Mouse (Mus musculus) forebrain, embryonic 15.5 days (tissue): ENCODE results near the gene Gm20503. TPM values are rescaled to one million over a fixed set of nuclear protein-coding genes. Genes with fewer than 3 reads are reported as not detected.

Source experiments
- ATAC-seq: fragments of 200-750 bp; cut with Nextera tagmentation; replicated peaks from 2 replicates; pipeline ENCODE4 v1.8.0; 2017; ENCODE audit warnings: mild to moderate bottlenecking, moderate TSS enrichment, moderate library complexity
- H3K27ac ChIP-seq: fragments of 300-500 bp; sonication (generic); replicated peaks from 2 replicates; pipeline ENCODE4 v1.5.1; 2015; ENCODE audit warnings: mild to moderate bottlenecking, inconsistent platforms
- H3K27me3 ChIP-seq: fragments of 300-500 bp; sonication (generic); 2 replicates; pipeline ENCODE4 v1.6.1; 2015; ENCODE audit warnings: inconsistent platforms
- H3K36me3 ChIP-seq: fragments of 300-500 bp; sonication (generic); 2 replicates; pipeline ENCODE4 v1.6.1; 2015; ENCODE audit warnings: mild to moderate bottlenecking, inconsistent platforms
- H3K4me1 ChIP-seq: fragments of 300-500 bp; sonication (generic); 2 replicates; pipeline ENCODE4 v1.6.1; 2015; ENCODE audit warnings: inconsistent platforms
- H3K4me2 ChIP-seq: fragments of 300-500 bp; sonication (generic); replicated peaks from 2 replicates; pipeline ENCODE4 v1.6.1; 2015; ENCODE audit warnings: mild to moderate bottlenecking, inconsistent platforms
- H3K4me3 ChIP-seq: fragments of 300-500 bp; sonication (generic); 2 replicates; pipeline ENCODE4 v1.5.1; 2015; ENCODE audit warnings: mild to moderate bottlenecking, inconsistent platforms
- H3K9ac ChIP-seq: fragments of 300-500 bp; sonication (generic); replicated peaks from 2 replicates; pipeline ENCODE4 v1.6.1; 2015; ENCODE audit warnings: mild to moderate bottlenecking, inconsistent platforms
- H3K9me3 ChIP-seq: fragments of 300-500 bp; sonication (generic); 2 replicates; pipeline ENCODE4 v1.6.1; 2016; ENCODE audit warnings: inconsistent platforms
- WGBS: fragments of 180-500 bp; shearing (Covaris S2); methylation state at CpG from one replicate; pipeline ENCODE4 v1.1.7; 2015; ENCODE audit warnings: mixed read lengths; 5-methylcytosine and 5-hydroxymethylcytosine counted together
- polyA plus RNA-seq: library from polyadenylated mRNA; unstranded; fragments of >200 nt; fragmentation: Nextera tagmentation; extraction: Ambion mirVana; gene quantifications from 2 replicates; pipeline ENCODE4 v1.2.1, GENCODE M21; 2015

Gm20503 gene
- polyA plus RNA-seq, 1 experiment from 2014 or later = 3.6 TPM

- no peak; the same call in 1 of the 2 replicates for ATAC-seq
- WGBS = 62% methylated on average over 17 of the region's 17 CpGs
Measured at GRCm38 (mm10) chr4:58990609-58991434, 12.2 kb upstream of the Gm20503 start.

DNA sequence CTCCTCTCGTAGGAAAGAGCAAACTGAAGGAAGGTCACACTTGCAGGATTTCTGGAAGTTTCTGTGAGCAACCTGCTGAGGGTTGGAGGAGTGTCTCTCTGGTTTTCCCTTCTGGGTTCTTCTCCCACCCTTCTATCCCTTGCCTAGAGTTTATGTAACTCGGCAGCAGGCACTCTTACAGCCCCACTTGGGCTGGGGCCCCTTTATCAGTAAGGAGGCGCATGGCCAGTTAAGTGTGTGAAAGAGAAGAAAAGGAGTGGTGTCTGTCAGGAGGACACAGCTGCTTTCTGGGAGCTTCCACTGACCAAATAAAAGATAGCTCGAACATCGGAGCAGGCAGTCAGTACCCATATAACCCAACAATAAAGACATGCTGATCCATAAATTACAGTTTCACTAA, 10.8 kb upstream of the Gm20503 start:
- Histone ChIP-seq H3K4me1 (peaks cover 3% of the 10 kb centered on the region; the same call in 1 of the 2 replicates), H3K4me3 (no peak overlapping the region), H3K27me3 (no peaks in the 10 kb centered on the region), H3K4me2 (no peak overlapping the region), H3K27ac (no peak overlapping the region), H3K9me3 (no peaks in the 10 kb centered on the region), H3K36me3 (no peaks in the 10 kb centered on the region), H3K9ac (no peak overlapping the region)
- WGBS = 81% methylated on average over 5 of the region's 5 CpGs
- ATAC-seq = no peak

More at GRCm38 (mm10) chr4:58990609-58991434, 12.2 kb upstream of the Gm20503 start:
- H3K9me3 ChIP-seq = no peaks in the 10 kb centered on the region
- peaks cover 12% of the 10 kb centered on the region for H3K4me1 ChIP-seq
- no peak overlapping the region for H3K9ac ChIP-seq
- H3K4me3 ChIP-seq = no peak overlapping the region
- H3K27me3 ChIP-seq = no peaks in the 10 kb centered on the region
- H3K36me3 ChIP-seq = no peaks in the 10 kb centered on the region
- no peak overlapping the region for H3K4me2 ChIP-seq
- H3K27ac ChIP-seq = no peak overlapping the region

DNA sequence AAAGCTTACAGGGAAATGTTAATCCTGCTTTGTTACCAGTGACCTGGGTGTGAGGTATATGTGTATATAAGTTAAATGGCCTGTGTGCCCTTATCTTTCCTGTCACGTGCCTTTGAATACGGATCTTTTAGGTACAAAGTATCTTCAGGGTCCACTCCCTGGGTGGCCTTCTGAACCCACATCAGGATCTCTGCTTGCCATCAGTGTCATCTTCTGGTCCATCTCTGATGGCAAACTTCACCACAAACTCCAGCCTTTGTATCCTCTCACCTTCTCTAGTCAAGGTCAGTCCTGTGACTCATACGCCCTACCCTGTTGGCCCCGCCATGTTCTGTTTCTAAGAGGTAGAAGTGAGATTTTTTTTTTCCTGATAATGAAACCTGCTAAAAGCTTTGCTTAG, 8.2 kb upstream of the Gm20503 start, which contains the start of gene Dnajc25:
Gene Dnajc25, plus strand, starts transcription at position 301 of the 400 bp plus-strand sequence.
- H3K9me3 ChIP-seq = no peaks in the 10 kb centered on the region
- H3K27ac ChIP-seq = no peak within 1 kb of the TSS
- H3K27me3 ChIP-seq = no peaks in the 10 kb centered on the region
- H3K36me3 ChIP-seq = no peaks in the 10 kb centered on the region
- 90% methylated on average over 4 of the region's 4 CpGs for WGBS
- H3K4me3 ChIP-seq = no peak within 1 kb of the TSS
- H3K4me2 ChIP-seq = no peak within 1 kb of the TSS
- H3K4me1 ChIP-seq = peaks cover 6% of the 10 kb centered on the region; the same call in 1 of the 2 replicates
- no peak within 1 kb of the TSS for H3K9ac ChIP-seq
- ATAC-seq = no peak

- H3K4me2 ChIP-seq = no peak overlapping the region
- no peaks in the 10 kb centered on the region for H3K36me3 ChIP-seq
- WGBS = 73% methylated on average over 8 of the region's 8 CpGs
- H3K4me1 ChIP-seq = peaks cover 6% of the 10 kb centered on the region; the same call in 1 of the 2 replicates
- H3K9ac ChIP-seq = no peak overlapping the region
- H3K4me3 ChIP-seq = no peak overlapping the region
- no peaks in the 10 kb centered on the region for H3K9me3 ChIP-seq
- no peaks in the 10 kb centered on the region for H3K27me3 ChIP-seq
- H3K27ac ChIP-seq = no peak overlapping the region
- ATAC-seq = no peak
Measured at GRCm38 (mm10) chr4:58995251-58995693, 7.7 kb upstream of the Gm20503 start.

DNA sequence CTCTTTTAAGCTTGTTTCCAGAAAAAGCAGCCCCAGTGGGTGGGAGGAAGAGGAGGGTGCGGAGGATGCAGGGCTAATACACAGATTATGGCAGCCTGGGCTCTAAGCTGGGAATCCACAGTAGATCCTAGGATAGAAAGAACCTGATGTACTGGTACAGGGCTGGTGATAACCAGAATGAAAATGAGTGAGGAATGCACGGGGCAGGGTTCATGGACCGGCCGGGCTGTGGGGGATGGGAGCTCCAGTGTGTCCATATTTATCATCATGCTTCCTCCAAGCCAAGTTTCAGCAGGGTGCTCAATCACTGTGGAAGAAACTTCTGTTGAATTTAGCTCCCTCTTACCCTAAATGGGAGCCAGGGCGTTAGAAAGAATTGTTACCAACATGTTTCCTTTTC, 5.9 kb upstream of the Gm20503 start:
- H3K27ac ChIP-seq = no peak overlapping the region
- WGBS = 87% methylated on average over 5 of the region's 5 CpGs
- H3K4me3 ChIP-seq = no peak overlapping the region
- H3K4me2 ChIP-seq = no peak overlapping the region
- H3K4me1 ChIP-seq = 0 out of 2 replicates have a peak, but pooled peaks cover 3% of the 10 kb centered on the region
- H3K36me3 ChIP-seq = no peaks in the 10 kb centered on the region
- no peaks in the 10 kb centered on the region for H3K27me3 ChIP-seq
- no peak overlapping the region for H3K9ac ChIP-seq
- ATAC-seq = no peak
- H3K9me3 ChIP-seq = no peaks in the 10 kb centered on the region

DNA sequence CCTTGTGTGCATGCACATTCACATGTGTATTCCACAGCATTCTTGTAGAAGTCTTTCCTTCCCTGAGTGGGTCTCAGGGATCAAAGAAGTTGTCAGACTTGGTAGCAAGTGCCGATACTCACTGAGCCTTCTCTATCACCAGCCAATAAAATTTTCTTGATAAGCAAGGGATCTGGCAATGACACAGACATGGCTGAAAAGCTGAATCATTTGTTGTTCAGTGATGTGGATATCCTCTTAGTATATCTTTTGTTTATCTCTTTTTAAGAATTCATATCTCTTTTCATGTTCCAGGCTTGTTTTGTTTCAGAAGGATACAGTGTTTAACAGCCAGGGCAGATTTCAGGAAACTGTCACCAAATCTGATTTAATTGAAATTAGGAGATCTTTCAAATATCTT, 4.3 kb upstream of the Gm20503 start:
- H3K4me3 ChIP-seq = no peak overlapping the region
- no peaks in the 10 kb centered on the region for H3K9me3 ChIP-seq
- H3K27me3 ChIP-seq = no peaks in the 10 kb centered on the region
- 81% methylated on average over 1 of the region's 1 CpGs for WGBS
- peaks cover 10% of the 10 kb centered on the region for H3K4me1 ChIP-seq
- ATAC-seq = no peak
- H3K9ac ChIP-seq = no peak overlapping the region
- no peaks in the 10 kb centered on the region for H3K36me3 ChIP-seq
- no peak overlapping the region for H3K27ac ChIP-seq
- H3K4me2 ChIP-seq = no peak overlapping the region

DNA sequence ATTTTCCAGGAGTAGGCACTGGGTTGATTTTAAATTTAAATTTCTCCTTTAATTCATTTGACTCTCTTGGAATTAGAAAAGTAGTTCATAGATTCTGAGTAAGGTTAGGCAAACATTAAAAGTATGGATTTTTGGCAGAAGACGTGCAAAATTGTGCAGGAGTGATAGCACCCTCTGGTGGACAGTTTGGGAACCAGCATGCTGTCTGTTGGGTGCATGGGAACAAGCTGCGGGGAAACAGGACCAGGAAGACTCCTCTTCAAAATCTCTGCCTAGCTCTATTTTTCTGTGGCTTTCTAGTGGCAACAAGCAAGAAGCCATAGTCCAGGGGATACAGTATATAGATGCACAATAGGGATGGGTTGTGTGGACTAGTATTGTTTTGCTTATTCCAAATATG, 3.3 kb upstream of the Gm20503 start:
- Histone ChIP-seq H3K27ac (no peak overlapping the region), H3K4me3 (no peak overlapping the region), H3K36me3 (no peaks in the 10 kb centered on the region), H3K4me1 (peaks cover 20% of the 10 kb centered on the region), H3K4me2 (no peak overlapping the region), H3K9me3 (no peaks in the 10 kb centered on the region), H3K27me3 (no peaks in the 10 kb centered on the region), H3K9ac (no peak overlapping the region)
- 5% methylated on average over 2 of the region's 2 CpGs for WGBS
- ATAC-seq = no peak

GRCm38 (mm10) chr4:59000614-59001013, 2.4 kb upstream of the Gm20503 start:
- Histone ChIP-seq H3K9ac (no peak overlapping the region), H3K27me3 (no peaks in the 10 kb centered on the region), H3K4me3 (no peak overlapping the region), H3K9me3 (no peaks in the 10 kb centered on the region), H3K36me3 (no peaks in the 10 kb centered on the region), H3K4me1 (peaks cover 23% of the 10 kb centered on the region), H3K27ac (no peak overlapping the region), H3K4me2 (no peak overlapping the region)
- 2% methylated on average over 2 of the region's 2 CpGs for WGBS
- ATAC-seq = no peak

GRCm38 (mm10) chr4:59003806-59004200, 793 bp downstream of the Gm20503 start:
- 33% methylated on average over 7 of the region's 7 CpGs for WGBS
- peak overlapping the region; percentile 90 for H3K9ac ChIP-seq
- no peaks in the 10 kb centered on the region for H3K36me3 ChIP-seq
- no peaks in the 10 kb centered on the region for H3K27me3 ChIP-seq
- ATAC-seq = no peak
- peak overlapping the region; percentile 67 for H3K4me2 ChIP-seq
- no peaks in the 10 kb centered on the region for H3K9me3 ChIP-seq
- peak overlapping the region; percentile 79 for H3K4me3 ChIP-seq
- H3K27ac ChIP-seq = no peak overlapping the region
- H3K4me1 ChIP-seq = peaks cover 20% of the 10 kb centered on the region

DNA sequence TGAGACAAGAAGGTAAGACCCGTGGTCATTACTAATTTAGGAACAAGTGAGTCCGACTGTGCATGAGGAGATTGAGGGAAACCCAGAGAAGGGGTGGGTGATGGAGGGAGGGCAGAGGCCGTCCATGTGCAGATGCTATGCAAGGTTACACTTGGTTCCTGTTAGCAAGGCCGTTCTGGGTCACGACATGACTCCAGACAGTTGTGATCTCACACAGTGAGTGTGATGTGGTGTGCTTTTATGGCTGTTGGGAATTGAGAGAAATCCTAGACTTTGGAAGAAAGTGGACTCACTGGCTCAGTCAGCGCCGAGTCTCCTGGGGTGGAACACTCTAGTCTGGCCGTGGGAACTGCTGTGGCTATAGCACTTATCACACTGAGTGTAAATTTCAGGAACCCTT, 3.2 kb downstream of the Gm20503 start:
- Histone ChIP-seq H3K4me2 (no peak overlapping the region), H3K36me3 (no peaks in the 10 kb centered on the region), H3K27me3 (no peaks in the 10 kb centered on the region), H3K4me1 (peaks cover 20% of the 10 kb centered on the region), H3K9ac (no peak overlapping the region), H3K27ac (no peak overlapping the region), H3K9me3 (no peaks in the 10 kb centered on the region), H3K4me3 (no peak overlapping the region)
- 73% methylated on average over 8 of the region's 8 CpGs for WGBS
- ATAC-seq = no peak

GRCm38 (mm10) chr4:59007016-59007415, 4.0 kb downstream of the Gm20503 start:
- no peak for ATAC-seq
- H3K4me3 ChIP-seq = no peak overlapping the region
- WGBS = 82% methylated on average over 6 of the region's 6 CpGs

DNA sequence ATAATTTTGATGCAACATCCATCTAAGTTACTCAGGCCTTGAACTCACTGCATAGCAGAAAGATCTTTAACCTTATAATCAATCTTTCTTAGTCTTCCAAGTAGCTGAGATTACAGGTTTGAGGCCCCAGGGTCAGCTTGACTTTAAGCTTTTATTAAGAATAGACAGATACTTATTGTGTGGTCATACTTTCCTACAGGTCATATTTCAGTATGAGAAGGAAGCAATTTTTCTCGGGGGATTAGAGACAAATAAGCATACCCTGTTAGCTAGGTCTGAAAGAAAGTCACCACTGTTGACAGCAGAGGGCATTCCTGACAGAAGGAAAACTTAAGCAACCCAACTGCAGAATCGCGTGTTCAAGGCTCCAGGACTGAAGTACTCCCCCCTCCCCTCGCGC, 5.0 kb downstream of the Gm20503 start:
- Histone ChIP-seq H3K27ac (no peak overlapping the region), H3K4me3 (no peak overlapping the region), H3K27me3 (no peaks in the 10 kb centered on the region), H3K4me1 (peaks cover 15% of the 10 kb centered on the region), H3K9me3 (no peaks in the 10 kb centered on the region), H3K36me3 (no peaks in the 10 kb centered on the region), H3K9ac (no peak overlapping the region), H3K4me2 (no peak overlapping the region)
- ATAC-seq = no peak
- 85% methylated on average over 5 of the region's 5 CpGs for WGBS

More at GRCm38 (mm10) chr4:59007016-59007415, 4.0 kb downstream of the Gm20503 start:
- Histone ChIP-seq H3K27ac (no peak overlapping the region), H3K9ac (no peak overlapping the region), H3K27me3 (no peaks in the 10 kb centered on the region), H3K9me3 (no peaks in the 10 kb centered on the region), H3K4me1 (peaks cover 20% of the 10 kb centered on the region), H3K4me2 (no peak overlapping the region), H3K36me3 (no peaks in the 10 kb centered on the region)
